Mouse (Mus musculus): ENCODE measurements around the gene Nfkbib. TPM values are rescaled to one million over a fixed set of nuclear protein-coding genes. Genes with fewer than 3 reads are reported as not detected.
A peak's percentile ranks its signal among the peaks of the same experiment; 100 is the strongest.

Gene Nfkbib
- polyA plus RNA-seq, 1 experiment from 2014 or later = 62.3 TPM

GRCm38 (mm10) chr7:28793834-28794233 is 26.5 kb upstream of the Nfkbib start:
- Histone ChIP-seq H3K9me3 (replicated peaks) (no peaks in the 10 kb centered on the region), H3K27me3 (ENCODE audit: low read depth, poor library complexity, severe bottlenecking) (0 out of 2 replicates have a peak, but pooled peaks cover 5% of the 10 kb centered on the region), H3K27ac (replicated peaks) (no peak overlapping the region), H3K4me1 (peaks cover 18% of the 10 kb centered on the region), H3K36me3 (no peaks in the 10 kb centered on the region), H3K4me3 (no peak overlapping the region)
- no peak for DNase-seq (ENCODE audit: low spot score)
- 47% methylated on average over 2 of the region's 2 CpGs for WGBS

GRCm38 (mm10) chr7:28792391-28793185 is 25.3 kb upstream of the Nfkbib start:
- Histone ChIP-seq H3K27me3 (ENCODE audit: low read depth, poor library complexity, severe bottlenecking) (0 out of 2 replicates have a peak, but pooled peaks cover 5% of the 10 kb centered on the region), H3K27ac (replicated peaks) (no peak overlapping the region), H3K4me1 (peaks cover 18% of the 10 kb centered on the region), H3K9me3 (replicated peaks) (no peaks in the 10 kb centered on the region), H3K4me3 (no peak overlapping the region), H3K36me3 (peaks cover 4% of the 10 kb centered on the region; the same call in 1 of the 2 replicates)
- WGBS = 84% methylated on average over 14 of the region's 14 CpGs
- no peak for DNase-seq (ENCODE audit: low spot score)

- Histone ChIP-seq H3K36me3 (peaks cover 4% of the 10 kb centered on the region; the same call in 1 of the 2 replicates), H3K9me3 (replicated peaks) (no peaks in the 10 kb centered on the region), H3K4me3 (no peak overlapping the region), H3K27me3 (ENCODE audit: low read depth, poor library complexity, severe bottlenecking) (0 out of 2 replicates have a peak, but pooled peaks cover 5% of the 10 kb centered on the region), H3K27ac (replicated peaks) (no peak overlapping the region), H3K4me1 (peaks cover 14% of the 10 kb centered on the region)
- no peak for DNase-seq (ENCODE audit: low spot score)
Measured at GRCm38 (mm10) chr7:28791706-28792105, 24.4 kb upstream of the Nfkbib start.

- Histone ChIP-seq H3K4me3 (no peak overlapping the region), H3K4me1 (peaks cover 9% of the 10 kb centered on the region; the same call in 1 of the 2 replicates), H3K36me3 (peaks cover 18% of the 10 kb centered on the region), H3K27me3 (ENCODE audit: low read depth, poor library complexity, severe bottlenecking) (no peaks in the 10 kb centered on the region), H3K9me3 (replicated peaks) (no peaks in the 10 kb centered on the region), H3K27ac (replicated peaks) (no peak overlapping the region)
- 49% methylated on average over 8 of the region's 8 CpGs for WGBS
- DNase-seq (ENCODE audit: low spot score) = peak; percentile 30
Measured at GRCm38 (mm10) chr7:28790066-28790806, 22.9 kb upstream of the Nfkbib start.

GRCm38 (mm10) chr7:28789235-28789634 is 21.9 kb upstream of the Nfkbib start:
- Histone ChIP-seq H3K4me1 (peaks cover 13% of the 10 kb centered on the region), H3K36me3 (peaks cover 24% of the 10 kb centered on the region), H3K4me3 (no peak overlapping the region), H3K27ac (replicated peaks) (no peak overlapping the region), H3K27me3 (ENCODE audit: low read depth, poor library complexity, severe bottlenecking) (no peaks in the 10 kb centered on the region), H3K9me3 (replicated peaks) (no peaks in the 10 kb centered on the region)
- WGBS = 83% methylated on average over 3 of the region's 3 CpGs
- DNase-seq (ENCODE audit: low spot score) = no peak

GRCm38 (mm10) chr7:28788307-28789195 is 21.2 kb upstream of the Nfkbib start, which contains the start of gene Rinl:
TSS of gene Rinl (plus strand) at chr7:28788969.
- DNase-seq (ENCODE audit: low spot score) = no peak
- Histone ChIP-seq H3K27me3 (ENCODE audit: low read depth, poor library complexity, severe bottlenecking) (no peaks in the 10 kb centered on the region), H3K36me3 (peaks cover 24% of the 10 kb centered on the region), H3K9me3 (replicated peaks) (no peaks in the 10 kb centered on the region), H3K4me1 (peaks cover 19% of the 10 kb centered on the region), H3K27ac (replicated peaks) (no peak within 1 kb of the TSS), H3K4me3 (no peak within 1 kb of the TSS)
- WGBS = 79% methylated on average over 5 of the region's 5 CpGs

- H3K9me3 ChIP-seq (replicated peaks) = no peaks in the 10 kb centered on the region
- peaks cover 21% of the 10 kb centered on the region for H3K4me1 ChIP-seq
- no peaks in the 10 kb centered on the region for H3K27me3 ChIP-seq (ENCODE audit: low read depth, poor library complexity, severe bottlenecking)
- peaks cover 29% of the 10 kb centered on the region for H3K36me3 ChIP-seq
- no peak for DNase-seq (ENCODE audit: low spot score)
- no peak overlapping the region for H3K27ac ChIP-seq (replicated peaks)
- H3K4me3 ChIP-seq = no peak overlapping the region
- WGBS = 93% methylated on average over 9 of the region's 9 CpGs
Measured at GRCm38 (mm10) chr7:28787884-28788283, 20.6 kb upstream of the Nfkbib start.

GRCm38 (mm10) chr7:28785161-28785560 is 17.8 kb upstream of the Nfkbib start:
- H3K9me3 ChIP-seq (replicated peaks) = no peaks in the 10 kb centered on the region
- H3K36me3 ChIP-seq = peaks cover 33% of the 10 kb centered on the region
- no peak overlapping the region for H3K4me3 ChIP-seq
- H3K27ac ChIP-seq (replicated peaks) = no peak overlapping the region
- no peak for DNase-seq (ENCODE audit: low spot score)
- WGBS = 79% methylated on average over 5 of the region's 5 CpGs
- H3K27me3 ChIP-seq (ENCODE audit: low read depth, poor library complexity, severe bottlenecking) = no peaks in the 10 kb centered on the region
- peaks cover 22% of the 10 kb centered on the region for H3K4me1 ChIP-seq

GRCm38 (mm10) chr7:28781261-28781663 is 13.9 kb upstream of the Nfkbib start:
- Histone ChIP-seq H3K27me3 (ENCODE audit: low read depth, poor library complexity, severe bottlenecking) (no peaks in the 10 kb centered on the region), H3K9me3 (replicated peaks) (no peaks in the 10 kb centered on the region), H3K4me3 (no peak overlapping the region), H3K36me3 (peaks cover 32% of the 10 kb centered on the region), H3K4me1 (peaks cover 22% of the 10 kb centered on the region), H3K27ac (replicated peaks) (0 out of 2 replicates have a peak overlapping the region, but pooled peaks have one; percentile 13)
- 92% methylated on average over 8 of the region's 8 CpGs for WGBS
- DNase-seq (ENCODE audit: low spot score) = no peak

- Histone ChIP-seq H3K4me1 (peaks cover 22% of the 10 kb centered on the region), H3K27me3 (ENCODE audit: low read depth, poor library complexity, severe bottlenecking) (no peaks in the 10 kb centered on the region), H3K36me3 (peaks cover 28% of the 10 kb centered on the region), H3K4me3 (no peak overlapping the region), H3K27ac (replicated peaks) (peak overlapping the region; percentile 66; the same call in 1 of the 2 replicates), H3K9me3 (replicated peaks) (no peaks in the 10 kb centered on the region)
- WGBS = 87% methylated on average over 7 of the region's 7 CpGs
- DNase-seq (ENCODE audit: low spot score) = no peak
Measured at GRCm38 (mm10) chr7:28780857-28781256, 13.5 kb upstream of the Nfkbib start.

- WGBS = 48% methylated on average over 6 of the region's 6 CpGs
- Histone ChIP-seq H3K9me3 (replicated peaks) (no peaks in the 10 kb centered on the region), H3K27ac (replicated peaks) (peak overlapping the region; percentile 66), H3K27me3 (ENCODE audit: low read depth, poor library complexity, severe bottlenecking) (no peaks in the 10 kb centered on the region), H3K4me1 (peaks cover 22% of the 10 kb centered on the region), H3K4me3 (no peak overlapping the region), H3K36me3 (peaks cover 22% of the 10 kb centered on the region)
- DNase-seq (ENCODE audit: low spot score) = peak; percentile 84
Measured at GRCm38 (mm10) chr7:28780067-28780658, 12.9 kb upstream of the Nfkbib start.

- Histone ChIP-seq H3K9me3 (replicated peaks) (no peaks in the 10 kb centered on the region), H3K27ac (replicated peaks) (no peak overlapping the region), H3K27me3 (ENCODE audit: low read depth, poor library complexity, severe bottlenecking) (no peaks in the 10 kb centered on the region), H3K4me1 (peaks cover 19% of the 10 kb centered on the region), H3K4me3 (no peak overlapping the region), H3K36me3 (peaks cover 26% of the 10 kb centered on the region)
- WGBS = 84% methylated on average over 9 of the region's 9 CpGs
- no peak for DNase-seq (ENCODE audit: low spot score)
Measured at GRCm38 (mm10) chr7:28778825-28779224, 11.5 kb upstream of the Nfkbib start.

Data from midbrain, embryonic 10.5 days (tissue).